Mouse (Mus musculus): Measurements from ENCODE around the gene Gopc.
"Not testable (repeated sequence)": the region's sequence is repeated elsewhere in the genome, so short reads cannot be mapped to it uniquely, and the experiment has no call there.

Gopc gene

GRCm38 (mm10) chr10:52298568-52298967 lies 83.4 kb downstream of the Gopc start:
- DNase-seq (ENCODE audit: low read depth, low spot score): peak; percentile 38

DNA sequence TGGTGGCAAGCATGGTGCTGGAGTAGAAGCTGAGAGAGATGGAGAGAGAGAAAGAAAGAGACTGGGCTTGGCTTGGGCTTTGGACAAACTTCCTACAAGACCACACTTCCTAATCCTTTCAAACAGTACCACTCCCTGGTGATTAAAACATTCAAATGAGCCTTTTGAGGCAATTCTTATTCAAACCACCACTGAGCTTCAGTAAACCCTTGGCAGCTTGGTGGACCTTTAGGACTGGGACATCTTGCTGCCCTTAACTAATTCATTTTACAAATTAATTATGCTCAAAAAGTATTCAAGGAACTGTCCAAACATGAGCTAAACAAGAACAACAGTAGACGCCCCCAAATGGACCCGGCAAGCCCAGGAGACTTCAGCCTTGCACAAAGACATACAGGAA lies 86.0 kb downstream of the Gopc start:
- DNase-seq (ENCODE audit: low read depth, low spot score): peak; percentile 54

- DNase-seq (ENCODE audit: low read depth, low spot score): no peak
These were observed 87.9 kb downstream of the Gopc start for GRCm38 (mm10) chr10:52293921-52294577.

DNA sequence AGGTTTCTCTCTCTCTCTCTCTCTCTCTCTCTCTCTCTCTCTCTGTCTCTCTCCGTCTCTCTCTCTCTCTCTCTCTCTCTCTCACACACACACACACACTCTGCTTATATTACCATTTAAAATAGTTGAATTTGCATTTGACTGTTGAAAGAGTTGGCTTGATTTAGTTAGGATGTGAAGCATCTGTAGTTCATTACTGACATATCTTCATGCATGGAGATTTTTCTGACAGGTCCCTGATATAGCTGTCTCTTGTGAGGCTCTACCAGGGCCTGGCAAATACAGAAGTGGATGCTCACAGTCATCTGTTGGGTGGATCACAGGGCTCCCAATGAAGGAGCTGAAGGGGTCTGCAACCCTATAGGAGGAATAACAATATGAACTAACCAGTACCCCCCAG lies 89.5 kb downstream of the Gopc start:
- not testable (repeated sequence) for DNase-seq (ENCODE audit: low read depth, low spot score)

DNA sequence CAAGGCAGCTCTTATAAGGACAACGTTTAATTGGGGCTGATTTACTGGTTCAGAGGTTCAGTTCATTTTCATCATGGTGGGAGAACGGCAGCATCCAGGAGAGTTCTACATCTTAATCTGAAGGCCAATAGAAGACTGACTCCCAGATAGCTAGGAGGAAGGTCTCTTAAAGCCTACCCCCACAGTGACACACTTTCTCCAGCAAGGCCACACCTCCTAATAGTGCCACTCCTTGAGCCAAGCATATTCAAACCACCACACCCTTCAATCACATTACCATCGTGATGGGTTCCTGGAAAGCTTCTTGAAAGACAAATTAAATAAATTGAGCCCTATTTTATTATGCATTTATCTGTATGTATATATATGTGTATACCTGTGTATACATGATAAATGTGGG lies 92.7 kb downstream of the Gopc start:
- DNase-seq (ENCODE audit: low read depth, low spot score): peak; percentile 48

DNA sequence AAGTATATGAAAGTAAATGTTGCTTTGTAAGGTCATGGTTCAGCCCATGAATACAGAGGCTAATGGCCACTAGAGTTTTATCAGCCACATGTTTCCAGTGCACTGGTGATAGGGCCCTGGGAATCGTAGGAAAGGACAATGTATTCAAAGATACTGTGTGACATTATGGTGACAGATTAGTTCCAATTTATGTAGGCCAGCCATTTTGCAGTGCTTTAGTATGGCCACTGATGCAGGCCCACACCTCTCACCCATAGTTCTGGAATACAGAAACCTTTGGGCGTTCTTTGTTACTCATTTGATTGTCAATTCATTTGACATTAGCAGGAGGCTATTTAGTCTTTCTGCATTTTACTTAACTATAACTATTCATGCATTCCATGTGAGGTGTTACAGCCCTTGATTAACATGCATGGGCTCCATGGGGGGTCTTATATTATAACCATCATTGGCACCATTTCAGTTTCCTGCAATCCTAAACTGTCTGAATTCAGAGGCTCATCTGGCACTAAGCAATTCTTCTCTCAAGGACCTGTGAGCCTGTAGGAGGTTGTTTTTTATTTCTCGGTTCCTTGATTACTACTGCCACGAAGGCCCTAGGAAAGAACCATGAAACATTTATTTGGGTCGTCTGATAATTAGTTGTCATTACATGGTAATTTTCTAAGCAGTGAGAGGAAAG lies 93.9 kb downstream of the Gopc start:
- no peak for DNase-seq (ENCODE audit: low read depth, low spot score)
